Mouse (Mus musculus): ENCODE data around the gene Asz1. TPM values are rescaled to one million over a fixed set of nuclear protein-coding genes. Genes with fewer than 3 reads are reported as not detected.

Asz1 gene
- not detected in 2 replicates for polyA plus RNA-seq (2014; fragmentation: Nextera tagmentation; extraction: Ambion mirVana)

- H3K9ac ChIP-seq (ENCODE audit: low read length), result no peak within 1 kb of the TSS
- H3K4me1 ChIP-seq (replicated peaks; ENCODE audit: control insufficient read depth, insufficient read depth, low read length), result no peaks in the 10 kb centered on the region
- no peaks in the 10 kb centered on the region for H3K27me3 ChIP-seq (ENCODE audit: control insufficient read depth, insufficient read depth, low read length)
- no peaks in the 10 kb centered on the region for H3K9me3 ChIP-seq (ENCODE audit: control insufficient read depth, low read length)
- H3K4me3 ChIP-seq (ENCODE audit: low read depth, low read length), result no peak within 1 kb of the TSS
- DNase-seq (ENCODE audit: low spot score) (no peak), ATAC-seq (replicated peaks; ENCODE audit: low FRiP score) (no peak)
- no peak within 1 kb of the TSS for H3K4me2 ChIP-seq (ENCODE audit: low read depth, low read length, severe bottlenecking)
- no peak within 1 kb of the TSS for H3K27ac ChIP-seq (ENCODE audit: low read depth, low read length)
- H3K36me3 ChIP-seq (ENCODE audit: control insufficient read depth, insufficient read depth, low read length), result no peaks in the 10 kb centered on the region
- 96% methylated on average over 22 of the region's 22 CpGs for WGBS
These were observed at the start of gene Asz1 for GRCm38 (mm10) chr6:18108934-18109333. TSS of gene Asz1 (minus strand) at chr6:18109061.

GRCm38 (mm10) chr6:18153031-18153430, 44.2 kb upstream of the Asz1 start:
- Histone ChIP-seq H3K9me3 (ENCODE audit: control insufficient read depth, low read length) (no peaks in the 10 kb centered on the region), H3K4me1 (replicated peaks; ENCODE audit: control insufficient read depth, insufficient read depth, low read length) (no peaks in the 10 kb centered on the region), H3K4me3 (ENCODE audit: low read depth, low read length) (no peak overlapping the region), H3K36me3 (ENCODE audit: control insufficient read depth, insufficient read depth, low read length) (no peaks in the 10 kb centered on the region), H3K27ac (ENCODE audit: low read depth, low read length) (no peak overlapping the region), H3K27me3 (ENCODE audit: control insufficient read depth, insufficient read depth, low read length) (no peaks in the 10 kb centered on the region), H3K4me2 (ENCODE audit: low read depth, low read length, severe bottlenecking) (no peak overlapping the region), H3K9ac (ENCODE audit: low read length) (no peak overlapping the region)
- no peak for ATAC-seq (replicated peaks; ENCODE audit: low FRiP score)
- DNase-seq (ENCODE audit: low spot score), result no peak
- WGBS, result 84% methylated on average over 4 of the region's 4 CpGs

GRCm38 (mm10) chr6:18135246-18135645, 26.4 kb upstream of the Asz1 start:
- H3K27me3 ChIP-seq (ENCODE audit: control insufficient read depth, insufficient read depth, low read length), result no peaks in the 10 kb centered on the region
- no peak overlapping the region for H3K4me2 ChIP-seq (ENCODE audit: low read depth, low read length, severe bottlenecking)
- H3K9ac ChIP-seq (ENCODE audit: low read length), result no peak overlapping the region
- no peak overlapping the region for H3K4me3 ChIP-seq (ENCODE audit: low read depth, low read length)
- DNase-seq (ENCODE audit: low spot score) (no peak), ATAC-seq (replicated peaks; ENCODE audit: low FRiP score) (no peak)
- H3K4me1 ChIP-seq (replicated peaks; ENCODE audit: control insufficient read depth, insufficient read depth, low read length), result no peaks in the 10 kb centered on the region
- 60% methylated on average over 1 of the region's 1 CpGs for WGBS
- no peaks in the 10 kb centered on the region for H3K36me3 ChIP-seq (ENCODE audit: control insufficient read depth, insufficient read depth, low read length)
- H3K9me3 ChIP-seq (ENCODE audit: control insufficient read depth, low read length), result no peaks in the 10 kb centered on the region
- H3K27ac ChIP-seq (ENCODE audit: low read depth, low read length), result no peak overlapping the region

DNA sequence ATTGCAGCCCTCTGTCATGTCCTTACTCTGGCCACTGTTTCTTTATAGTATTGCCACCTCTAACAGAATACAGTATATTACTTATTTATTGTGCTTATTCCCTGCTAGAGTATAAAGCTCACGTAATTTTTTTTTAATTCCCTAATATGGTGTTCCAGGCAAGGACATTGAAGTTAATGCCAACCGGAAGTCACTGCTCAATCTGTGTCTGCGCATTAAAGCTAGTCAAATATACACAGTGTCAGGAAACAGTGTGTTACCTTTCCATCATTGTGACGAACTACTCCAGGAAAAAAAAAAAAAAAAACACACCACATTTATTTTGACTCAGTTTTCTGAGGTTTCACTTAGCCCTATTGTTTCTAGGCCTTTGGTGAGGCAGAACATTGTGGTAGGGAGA, 19.2 kb upstream of the Asz1 start:
- no peak overlapping the region for H3K9ac ChIP-seq (ENCODE audit: low read length)
- no peak overlapping the region for H3K4me2 ChIP-seq (ENCODE audit: low read depth, low read length, severe bottlenecking)
- WGBS, result 86% methylated on average over 4 of the region's 4 CpGs
- H3K27ac ChIP-seq (ENCODE audit: low read depth, low read length), result no peak overlapping the region
- ATAC-seq (replicated peaks; ENCODE audit: low FRiP score), result no peak
- no peak overlapping the region for H3K4me3 ChIP-seq (ENCODE audit: low read depth, low read length)
- no peaks in the 10 kb centered on the region for H3K27me3 ChIP-seq (ENCODE audit: control insufficient read depth, insufficient read depth, low read length)
- H3K4me1 ChIP-seq (replicated peaks; ENCODE audit: control insufficient read depth, insufficient read depth, low read length), result no peaks in the 10 kb centered on the region
- H3K9me3 ChIP-seq (ENCODE audit: control insufficient read depth, low read length), result no peaks in the 10 kb centered on the region
- H3K36me3 ChIP-seq (ENCODE audit: control insufficient read depth, insufficient read depth, low read length), result no peaks in the 10 kb centered on the region
- no peak for DNase-seq (ENCODE audit: low spot score)

DNA sequence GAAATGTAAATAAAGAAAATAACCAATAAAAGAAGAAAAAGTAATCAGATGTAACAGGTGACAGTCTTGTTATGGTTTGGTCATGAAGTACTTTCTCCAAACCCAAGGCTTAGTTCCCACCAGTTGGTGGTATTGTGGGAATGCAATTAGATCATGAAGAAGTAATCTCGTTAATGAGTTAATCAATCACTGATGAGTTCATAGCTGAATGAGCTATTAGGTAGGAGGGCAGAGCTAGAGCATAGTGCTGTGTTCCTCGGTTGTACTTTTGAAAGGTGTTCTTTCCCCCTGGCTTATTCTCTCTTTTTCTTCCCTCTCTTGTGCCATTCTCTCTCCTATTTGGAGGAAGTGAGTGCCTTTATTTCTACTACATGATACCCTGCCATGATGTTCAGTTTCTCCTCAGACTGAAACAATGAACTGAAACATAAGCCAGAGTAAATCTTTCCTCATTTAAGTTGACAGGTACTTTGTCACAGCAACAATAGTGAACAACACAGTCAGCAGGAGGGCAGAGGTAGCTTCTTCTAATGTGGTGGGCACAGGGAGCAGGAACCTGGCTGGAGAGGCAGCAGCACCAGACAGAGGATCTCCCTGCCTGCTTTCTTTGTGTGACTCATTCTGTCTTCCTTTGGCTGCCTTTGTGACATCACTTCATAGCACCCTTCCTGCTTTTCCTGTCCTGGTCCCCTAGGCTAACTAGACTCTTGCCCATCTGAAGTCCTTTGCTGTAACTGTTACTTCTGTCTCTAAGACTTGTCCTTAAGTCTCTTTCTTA, 18.5 kb upstream of the Asz1 start:
- Histone ChIP-seq H3K4me3 (ENCODE audit: low read depth, low read length) (no peak overlapping the region), H3K27me3 (ENCODE audit: control insufficient read depth, insufficient read depth, low read length) (no peaks in the 10 kb centered on the region), H3K9ac (ENCODE audit: low read length) (no peak overlapping the region), H3K4me2 (ENCODE audit: low read depth, low read length, severe bottlenecking) (no peak overlapping the region), H3K27ac (ENCODE audit: low read depth, low read length) (no peak overlapping the region), H3K4me1 (replicated peaks; ENCODE audit: control insufficient read depth, insufficient read depth, low read length) (no peaks in the 10 kb centered on the region), H3K36me3 (ENCODE audit: control insufficient read depth, insufficient read depth, low read length) (no peaks in the 10 kb centered on the region), H3K9me3 (ENCODE audit: control insufficient read depth, low read length) (no peaks in the 10 kb centered on the region)
- DNase-seq (ENCODE audit: low spot score) (no peak), ATAC-seq (replicated peaks; ENCODE audit: low FRiP score) (no peak)
- 51% methylated on average over 2 of the region's 2 CpGs for WGBS

- Histone ChIP-seq H3K9me3 (ENCODE audit: control insufficient read depth, low read length) (no peaks in the 10 kb centered on the region), H3K27ac (ENCODE audit: low read depth, low read length) (no peak overlapping the region), H3K36me3 (ENCODE audit: control insufficient read depth, insufficient read depth, low read length) (no peaks in the 10 kb centered on the region), H3K4me2 (ENCODE audit: low read depth, low read length, severe bottlenecking) (no peak overlapping the region), H3K4me1 (replicated peaks; ENCODE audit: control insufficient read depth, insufficient read depth, low read length) (no peaks in the 10 kb centered on the region), H3K9ac (ENCODE audit: low read length) (no peak overlapping the region), H3K27me3 (ENCODE audit: control insufficient read depth, insufficient read depth, low read length) (no peaks in the 10 kb centered on the region), H3K4me3 (ENCODE audit: low read depth, low read length) (no peak overlapping the region)
- 94% methylated on average over 1 of the region's 1 CpGs for WGBS
- no peak for ATAC-seq (replicated peaks; ENCODE audit: low FRiP score)
- no peak for DNase-seq (ENCODE audit: low spot score)
These were observed 12.0 kb downstream of the Asz1 start for GRCm38 (mm10) chr6:18096861-18097260.

GRCm38 (mm10) chr6:18089098-18089497, 19.8 kb downstream of the Asz1 start:
- Histone ChIP-seq H3K4me1 (replicated peaks; ENCODE audit: control insufficient read depth, insufficient read depth, low read length) (no peaks in the 10 kb centered on the region), H3K4me2 (ENCODE audit: low read depth, low read length, severe bottlenecking) (no peak overlapping the region), H3K27me3 (ENCODE audit: control insufficient read depth, insufficient read depth, low read length) (no peaks in the 10 kb centered on the region), H3K9me3 (ENCODE audit: control insufficient read depth, low read length) (no peaks in the 10 kb centered on the region), H3K9ac (ENCODE audit: low read length) (no peak overlapping the region), H3K4me3 (ENCODE audit: low read depth, low read length) (no peak overlapping the region), H3K27ac (ENCODE audit: low read depth, low read length) (no peak overlapping the region), H3K36me3 (ENCODE audit: control insufficient read depth, insufficient read depth, low read length) (no peaks in the 10 kb centered on the region)
- WGBS, result 89% methylated on average over 5 of the region's 5 CpGs
- DNase-seq (ENCODE audit: low spot score), result no peak
- no peak for ATAC-seq (replicated peaks; ENCODE audit: low FRiP score)

- ATAC-seq (replicated peaks; ENCODE audit: low FRiP score), result no peak
- no peaks in the 10 kb centered on the region for H3K9me3 ChIP-seq (ENCODE audit: control insufficient read depth, low read length)
- no peak overlapping the region for H3K9ac ChIP-seq (ENCODE audit: low read length)
- 68% methylated on average over 5 of the region's 5 CpGs for WGBS
- no peak for DNase-seq (ENCODE audit: low spot score)
- no peak overlapping the region for H3K4me2 ChIP-seq (ENCODE audit: low read depth, low read length, severe bottlenecking)
- H3K27ac ChIP-seq (ENCODE audit: low read depth, low read length), result no peak overlapping the region
- H3K4me3 ChIP-seq (ENCODE audit: low read depth, low read length), result no peak overlapping the region
- H3K27me3 ChIP-seq (ENCODE audit: control insufficient read depth, insufficient read depth, low read length), result no peaks in the 10 kb centered on the region
- no peaks in the 10 kb centered on the region for H3K36me3 ChIP-seq (ENCODE audit: control insufficient read depth, insufficient read depth, low read length)
- H3K4me1 ChIP-seq (replicated peaks; ENCODE audit: control insufficient read depth, insufficient read depth, low read length), result no peaks in the 10 kb centered on the region
These were observed 21.6 kb downstream of the Asz1 start for GRCm38 (mm10) chr6:18087160-18087804.

- Histone ChIP-seq H3K27ac (ENCODE audit: low read depth, low read length) (no peak overlapping the region), H3K36me3 (ENCODE audit: control insufficient read depth, insufficient read depth, low read length) (no peaks in the 10 kb centered on the region), H3K9ac (ENCODE audit: low read length) (no peak overlapping the region), H3K27me3 (ENCODE audit: control insufficient read depth, insufficient read depth, low read length) (no peaks in the 10 kb centered on the region), H3K9me3 (ENCODE audit: control insufficient read depth, low read length) (no peaks in the 10 kb centered on the region), H3K4me2 (ENCODE audit: low read depth, low read length, severe bottlenecking) (no peak overlapping the region), H3K4me3 (ENCODE audit: low read depth, low read length) (no peak overlapping the region), H3K4me1 (replicated peaks; ENCODE audit: control insufficient read depth, insufficient read depth, low read length) (no peaks in the 10 kb centered on the region)
- WGBS, result 41% methylated on average over 1 of the region's 1 CpGs
- ATAC-seq (replicated peaks; ENCODE audit: low FRiP score) (0 out of 2 replicates have a peak, but pooled peaks have one; percentile 56), DNase-seq (ENCODE audit: low spot score) (no peak)
These were observed 30.2 kb downstream of the Asz1 start for GRCm38 (mm10) chr6:18078615-18079014.

Measured in forebrain, embryonic 11.5 days (tissue).